Mouse (Mus musculus): ENCODE measurements around the gene Paqr9.

DNA sequence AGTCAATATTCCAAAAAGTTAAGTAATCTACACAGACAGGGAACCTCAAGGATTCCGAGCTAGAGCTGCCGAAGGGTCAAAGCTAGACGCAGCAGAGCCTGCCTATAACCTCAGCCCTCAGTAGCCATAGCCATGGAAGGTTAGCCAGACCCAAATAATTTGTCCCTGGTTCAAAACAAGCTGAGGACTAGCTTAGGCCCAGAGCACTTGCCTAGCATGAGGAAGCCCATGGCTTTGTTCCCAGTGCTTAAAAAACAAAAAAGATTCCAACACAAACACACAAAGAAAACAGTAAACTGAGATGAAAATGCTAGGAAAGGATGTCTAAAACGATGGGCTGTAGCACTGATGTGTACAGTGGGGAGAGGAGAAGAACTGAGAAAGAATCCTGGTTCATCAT is 14.7 kb downstream of the Paqr9 start:
- no peak for TF ChIP-seq GATA1 (IDR thresholded peaks at IDR 0.05; ENCODE audit: borderline replicate concordance, low read length)
- no peak for TF ChIP-seq FLI1 (IDR thresholded peaks at IDR 0.05; ENCODE audit: low read length)

All from megakaryocyte, embryonic 14.5 days (primary cell).